Mouse (Mus musculus): ENCODE measurements at regions not wholly inside any gene's neighbourhood (a gene's known extent, or its start where the extent isn't known, plus 50 kb on each side); places are given as distances from the start of the nearest gene placed in this dataset.

GRCm38 (mm10) chr12:77696662-77697061 lies 458.7 kb downstream of the Fut8 start:
- no peak for TF ChIP-seq CTCF (conservative IDR thresholded peaks at IDR 0.05; ENCODE audit: low read length)
- no peak for TF ChIP-seq NANOG (IDR thresholded peaks at IDR 0.05; ENCODE audit: borderline replicate concordance, low read length)
- TF ChIP-seq POU5F1 (IDR thresholded peaks at IDR 0.05; ENCODE audit: borderline replicate concordance, low read length): no peak

Measured in E14TG2a.4 (cell line).